Mouse (Mus musculus): ENCODE results near the gene Rhobtb1.

The Rhobtb1 gene

DNA sequence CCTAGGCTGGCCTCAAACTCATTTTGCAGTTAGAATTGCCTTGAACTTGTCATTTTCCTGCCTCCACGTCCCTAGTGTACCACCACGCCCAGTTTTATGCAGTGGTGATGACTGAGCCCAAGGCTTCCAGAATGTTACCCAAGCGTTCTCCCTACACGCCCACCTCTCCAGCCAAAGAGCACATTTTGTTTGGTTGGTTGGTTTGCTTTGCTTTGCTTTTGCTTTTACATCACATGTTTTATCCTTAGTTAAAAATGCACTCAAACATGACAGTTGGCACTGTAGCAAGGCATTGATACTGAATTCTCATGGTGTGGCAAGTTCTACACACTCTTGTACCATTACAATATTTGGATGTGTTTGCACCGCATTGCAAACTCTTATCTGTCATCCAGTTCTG lies 12.0 kb downstream of the Rhobtb1 start:
- no peak for DNase-seq (ENCODE audit: low spot score)

DNA sequence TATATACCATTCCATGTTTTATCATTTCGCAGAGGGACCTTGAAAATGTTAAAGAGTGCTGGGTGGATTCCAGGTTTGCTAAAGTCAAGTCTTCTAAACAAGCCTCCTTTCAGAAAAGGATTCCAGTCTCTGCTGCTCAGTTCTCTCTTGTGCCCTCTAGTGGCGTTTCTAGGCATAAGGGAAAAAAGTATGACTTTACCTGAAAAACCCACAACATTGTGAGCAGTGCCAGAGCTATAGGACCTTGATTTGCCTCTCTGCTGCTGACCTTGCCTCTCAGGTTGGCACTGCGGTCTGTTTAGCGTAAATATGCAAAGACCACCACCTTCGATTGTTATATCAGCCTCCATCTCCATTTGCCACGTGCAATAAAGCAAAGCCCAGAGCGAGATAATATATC lies 13.9 kb downstream of the Rhobtb1 start:
- DNase-seq (ENCODE audit: low spot score) = no peak

DNA sequence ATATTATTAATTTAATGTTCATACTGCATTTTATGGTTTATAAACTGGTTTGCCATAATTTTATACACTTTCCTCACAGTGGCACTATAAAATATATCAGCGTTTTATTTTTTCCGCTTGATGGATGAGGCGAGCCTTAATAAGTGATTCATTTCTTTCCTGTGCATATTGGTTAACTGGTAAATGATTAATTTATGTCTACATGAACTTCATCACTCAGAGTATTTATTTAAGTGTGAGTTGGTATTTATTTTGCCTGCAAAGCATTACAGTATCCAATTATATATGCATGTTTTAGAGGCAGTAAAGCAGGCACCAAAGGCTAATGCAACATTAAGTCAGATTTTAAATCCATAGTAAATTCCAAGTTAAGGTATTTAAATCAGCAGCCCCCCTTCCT lies 14.6 kb downstream of the Rhobtb1 start:
- no peak for DNase-seq (ENCODE audit: low spot score)

DNA sequence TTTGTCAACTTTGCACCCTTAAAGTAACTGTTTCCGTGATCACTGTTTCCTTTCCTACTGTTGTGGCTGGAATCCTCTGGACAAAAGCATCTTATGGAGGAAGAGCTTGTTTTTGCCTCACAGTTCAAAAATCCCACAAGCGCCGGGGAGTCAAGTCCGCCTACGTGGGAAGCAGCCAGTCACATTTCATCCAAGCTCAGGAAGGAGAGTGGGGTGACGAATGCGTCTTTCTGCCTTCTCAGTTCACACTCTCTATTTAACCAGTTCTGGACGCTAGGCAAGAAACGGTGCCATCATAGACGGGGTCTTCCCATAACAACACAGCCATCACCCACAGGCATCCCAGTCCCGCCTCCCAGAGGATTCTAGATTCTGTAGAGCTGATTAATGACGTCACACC lies 15.3 kb downstream of the Rhobtb1 start:
- DNase-seq (ENCODE audit: low spot score) = no peak

DNA sequence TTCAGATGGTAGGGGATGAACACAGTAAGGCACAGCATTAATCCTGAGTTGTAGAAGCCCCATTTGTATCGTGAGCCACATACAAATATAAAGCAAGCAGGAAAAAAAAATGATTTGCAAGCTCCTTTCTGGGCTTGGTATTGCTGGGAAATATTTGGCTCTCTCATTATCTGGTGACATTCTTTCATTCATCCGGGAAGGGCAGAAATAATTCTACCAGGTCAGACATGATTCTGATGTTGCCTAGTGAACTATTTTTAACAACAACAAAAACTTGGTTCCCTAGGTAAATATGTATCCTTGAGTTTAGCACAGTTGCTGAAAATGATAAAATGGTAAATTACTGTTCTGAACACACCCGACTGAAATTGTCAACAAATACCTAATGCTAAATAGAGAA lies 21.2 kb downstream of the Rhobtb1 start:
- DNase-seq (ENCODE audit: low spot score) = no peak

DNA sequence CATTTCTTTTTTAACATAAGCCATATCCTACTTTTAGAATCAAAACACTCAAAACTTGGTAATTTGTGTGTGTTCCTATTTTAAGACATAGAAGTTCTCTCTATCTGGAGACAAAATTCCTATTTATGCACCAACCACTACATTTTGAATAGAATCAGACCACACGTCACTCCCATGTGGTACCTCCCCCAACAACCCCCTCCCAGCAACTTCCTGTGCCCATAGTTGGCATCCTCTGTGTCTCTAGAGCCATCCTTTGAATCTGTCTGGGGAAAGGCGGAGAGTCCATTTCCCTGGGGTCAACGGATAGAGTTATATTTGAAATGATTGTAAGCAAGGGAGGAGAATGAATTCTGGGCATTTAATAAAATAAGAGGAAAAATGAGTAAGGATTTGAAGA lies 24.9 kb downstream of the Rhobtb1 start:
- DNase-seq (ENCODE audit: low spot score) = no peak

DNA sequence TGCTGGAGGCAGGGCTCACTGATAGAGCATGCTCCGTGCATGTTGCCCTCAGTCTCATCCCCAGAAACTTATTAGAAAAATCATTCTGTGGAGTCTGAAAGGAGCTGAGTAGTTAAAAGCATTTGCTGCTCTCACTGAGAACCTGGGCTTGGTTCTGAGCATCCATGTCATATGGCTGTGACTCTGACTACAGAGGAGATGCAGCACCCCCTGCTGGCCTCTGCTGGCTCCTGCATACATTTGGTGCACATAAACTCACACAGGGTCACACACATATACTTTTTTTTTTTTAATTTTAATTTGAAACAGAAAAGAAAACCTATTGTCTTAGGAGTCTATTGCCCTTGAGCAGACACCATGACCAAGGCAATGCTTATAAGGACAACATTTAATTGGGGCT lies 28.1 kb downstream of the Rhobtb1 start:
- no peak for DNase-seq (ENCODE audit: low spot score)

DNA sequence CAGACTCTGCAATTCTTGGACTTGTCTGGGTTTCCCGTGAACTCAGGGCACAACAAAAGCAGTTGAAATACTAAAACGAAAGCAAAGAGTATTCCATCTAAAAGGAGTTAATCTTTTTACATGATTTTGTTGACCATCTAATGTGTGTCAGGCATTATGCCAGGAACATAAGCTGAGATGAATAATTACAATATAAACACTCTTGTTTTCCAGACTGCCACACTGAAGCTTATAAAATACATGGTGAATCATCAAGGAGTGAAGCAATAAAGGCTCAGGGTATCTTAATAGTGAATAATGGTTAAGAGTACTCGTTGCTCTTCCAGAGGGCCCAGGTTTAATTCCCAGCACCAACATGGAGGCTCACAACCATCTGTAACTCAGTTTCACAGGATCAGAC lies 29.8 kb downstream of the Rhobtb1 start:
- DNase-seq (ENCODE audit: low spot score) = no peak

DNA sequence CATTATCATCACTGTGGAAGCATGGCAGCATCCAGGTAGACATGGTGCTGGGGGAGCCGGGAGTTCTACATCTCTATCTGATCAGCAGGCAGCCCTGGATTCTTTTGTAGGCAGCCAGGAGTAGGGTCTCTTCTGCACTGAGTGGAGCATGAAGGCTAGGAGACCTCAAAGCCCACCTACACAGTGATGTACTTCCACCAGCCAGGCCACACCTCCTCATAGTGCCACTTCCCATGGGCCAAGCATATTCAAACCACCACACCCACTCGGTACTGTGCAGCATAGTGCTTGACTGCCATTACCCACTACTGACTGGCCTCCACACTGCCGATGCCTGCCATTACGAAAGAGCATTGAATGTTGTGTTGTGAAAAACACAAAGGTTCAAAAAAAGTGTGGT lies 33.7 kb downstream of the Rhobtb1 start:
- DNase-seq (ENCODE audit: low spot score) = no peak

DNA sequence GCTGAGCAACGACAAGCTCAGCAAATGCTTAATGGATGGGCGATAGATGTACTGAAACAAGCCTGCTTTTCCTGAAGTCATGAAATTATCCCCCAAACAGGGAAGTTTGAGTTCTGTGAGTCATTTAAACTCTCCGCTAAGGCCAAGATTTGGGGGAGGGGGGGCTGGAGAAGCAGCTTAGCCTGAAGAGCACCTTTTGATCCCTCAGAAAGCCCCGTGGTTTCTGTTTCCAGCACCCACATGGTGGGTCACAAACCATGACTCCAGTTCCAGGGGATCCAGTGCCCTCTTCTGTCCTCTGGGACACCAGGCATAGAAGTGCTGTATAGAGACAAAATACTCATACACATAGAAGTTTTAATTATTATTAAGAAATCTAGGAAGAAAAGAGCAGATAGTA lies 34.2 kb downstream of the Rhobtb1 start:
- no peak for DNase-seq (ENCODE audit: low spot score)

DNA sequence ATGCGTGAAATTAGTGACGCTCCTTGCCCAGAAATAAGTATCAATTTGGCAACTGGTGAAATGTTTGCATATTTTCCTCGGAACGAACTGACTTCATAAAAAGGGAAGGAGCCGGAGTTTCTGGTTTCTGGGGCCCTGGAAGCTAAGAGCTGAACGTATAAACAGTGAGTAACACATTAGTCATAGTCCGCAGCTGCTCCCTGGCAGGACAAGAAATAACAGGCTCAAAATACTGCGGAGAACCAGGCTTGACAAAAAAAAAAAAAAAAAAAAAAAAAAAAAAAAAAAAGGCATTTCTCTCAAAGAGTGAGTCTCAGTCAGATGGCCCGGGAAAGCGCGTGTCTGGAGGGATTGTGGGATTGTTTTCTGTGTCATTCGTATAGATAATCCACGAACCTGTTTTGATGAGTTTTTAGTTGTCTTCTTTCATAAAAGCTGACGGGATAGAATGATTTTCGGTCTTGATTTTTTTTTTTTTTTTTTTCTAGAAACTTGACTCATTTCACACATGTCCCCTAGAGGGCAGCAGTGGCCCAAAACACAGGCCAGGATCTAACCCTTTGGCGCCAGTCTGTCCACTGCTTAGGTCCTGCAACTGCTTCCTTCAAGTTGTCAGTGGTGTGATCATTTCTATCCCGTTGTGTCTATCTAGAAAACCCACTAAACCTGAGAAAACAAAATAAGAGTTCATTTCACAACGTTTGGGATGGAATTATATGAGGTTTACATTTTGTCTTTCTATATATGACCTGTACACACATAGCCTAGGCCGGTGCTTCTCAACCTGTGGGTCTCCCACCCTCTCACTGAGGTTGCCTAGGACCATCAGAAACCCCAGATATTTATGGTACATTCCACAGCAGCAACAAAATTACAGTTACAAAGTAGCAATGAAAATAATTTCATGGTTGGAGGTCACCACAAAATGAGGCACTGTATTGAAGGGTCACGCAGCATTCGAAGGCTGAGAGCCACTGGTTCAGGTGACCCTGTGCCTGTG lies 35.0 kb downstream of the Rhobtb1 start:
- peak; percentile 72 for DNase-seq (ENCODE audit: low spot score)

DNA sequence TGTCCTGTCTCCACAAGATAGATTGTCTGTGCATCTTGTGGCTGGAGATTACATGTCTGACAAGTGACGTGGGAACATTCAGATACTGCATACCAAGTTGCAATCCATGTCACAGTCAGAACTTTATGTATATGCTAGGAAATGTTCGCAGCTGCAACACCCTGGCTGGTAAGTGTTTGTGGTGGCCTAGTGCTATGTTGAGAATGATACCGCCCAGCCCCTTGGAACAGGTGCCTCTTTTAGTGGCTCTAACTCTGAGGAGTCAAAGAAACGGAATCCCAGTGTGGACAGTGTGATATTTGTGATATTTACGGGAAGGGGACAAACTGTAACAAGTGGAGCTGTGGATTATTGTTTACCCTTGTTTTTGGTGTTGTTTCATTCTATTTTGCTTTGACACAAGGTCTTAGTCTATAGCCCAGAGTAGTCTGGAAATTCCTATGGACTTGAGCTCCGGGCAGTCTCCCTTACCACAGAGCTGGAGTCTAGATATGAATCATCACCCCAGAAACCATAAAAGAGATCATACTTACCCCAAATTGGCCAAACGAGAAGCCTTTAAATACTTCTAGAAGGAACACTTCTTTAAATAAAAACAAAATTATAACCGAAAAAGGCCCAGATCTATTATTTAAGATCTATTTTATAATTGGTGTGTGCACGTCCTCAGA lies 36.7 kb downstream of the Rhobtb1 start:
- no peak for DNase-seq (ENCODE audit: low spot score)

DNA sequence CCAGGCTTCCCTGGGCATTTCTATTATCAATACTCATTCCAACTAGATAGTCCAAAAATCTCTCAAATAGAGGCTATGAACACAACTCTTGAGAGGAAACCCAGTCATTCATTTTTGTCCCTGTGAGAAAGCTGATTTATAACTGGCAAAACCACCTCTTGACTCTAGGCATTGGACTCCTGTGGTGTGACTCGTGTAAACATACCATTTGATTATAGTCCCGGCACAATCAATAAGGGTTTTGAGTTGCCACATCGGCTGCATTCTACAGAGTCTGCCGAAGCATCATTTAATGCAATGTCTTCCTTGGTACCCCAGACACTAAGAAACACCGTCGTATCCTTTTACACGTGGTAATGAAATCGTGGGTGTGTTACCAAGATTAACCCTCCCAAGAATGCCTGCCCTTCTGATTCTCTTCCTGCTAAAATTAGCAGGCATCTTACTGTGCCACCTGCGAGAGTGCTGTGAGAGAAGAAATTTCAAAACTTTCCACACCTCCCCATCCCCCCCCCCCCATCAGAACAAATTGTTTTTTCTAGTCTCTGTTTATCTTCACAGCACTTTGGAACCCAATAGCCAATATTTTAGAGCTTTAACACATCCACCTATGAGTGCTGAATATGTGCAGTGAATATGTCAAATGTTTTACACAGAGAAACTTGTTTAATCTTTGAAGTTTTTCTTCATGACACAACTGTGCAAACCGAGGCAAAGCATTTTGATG lies 39.4 kb downstream of the Rhobtb1 start:
- no peak for DNase-seq (ENCODE audit: low spot score)

DNA sequence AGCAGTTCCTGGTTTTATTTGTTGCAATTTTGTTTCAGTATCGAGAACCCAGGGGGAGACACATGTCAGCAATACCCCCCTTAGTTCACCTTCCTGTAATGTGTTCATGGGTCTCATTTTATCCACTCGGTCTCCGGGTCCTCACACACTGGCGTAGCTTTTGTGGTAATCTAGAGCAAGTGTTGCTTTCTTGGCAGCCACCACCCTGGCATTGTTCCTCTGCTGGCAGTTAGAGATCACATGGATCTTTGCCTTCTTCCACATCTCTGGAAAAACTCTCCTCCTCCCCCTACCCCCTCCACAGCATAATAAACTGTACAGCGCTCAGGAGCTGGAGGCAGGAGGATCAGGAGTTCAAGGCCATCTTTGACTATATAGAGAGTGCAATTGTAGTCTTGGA lies 41.0 kb downstream of the Rhobtb1 start:
- DNase-seq (ENCODE audit: low spot score) = no peak

DNA sequence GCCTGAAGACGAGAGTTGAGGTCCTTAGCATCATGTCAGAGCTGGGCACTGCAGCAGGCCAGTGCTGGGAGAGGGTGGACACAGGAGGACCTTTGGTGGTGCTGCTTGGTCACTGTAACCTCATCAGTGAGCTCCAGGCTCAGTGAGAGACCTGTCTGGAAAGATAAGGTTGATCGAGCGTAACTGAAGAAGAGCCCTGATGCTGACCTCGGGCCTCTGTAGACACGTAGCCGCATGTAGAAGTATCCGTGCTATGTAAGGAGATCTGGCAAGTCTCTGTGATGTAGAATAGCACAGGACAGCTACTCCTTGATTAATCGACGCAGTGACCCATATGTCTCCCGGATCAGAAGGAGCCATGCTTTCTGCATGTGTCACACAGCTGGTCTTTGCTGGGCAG lies 42.5 kb downstream of the Rhobtb1 start:
- no peak for DNase-seq (ENCODE audit: low spot score)

DNA sequence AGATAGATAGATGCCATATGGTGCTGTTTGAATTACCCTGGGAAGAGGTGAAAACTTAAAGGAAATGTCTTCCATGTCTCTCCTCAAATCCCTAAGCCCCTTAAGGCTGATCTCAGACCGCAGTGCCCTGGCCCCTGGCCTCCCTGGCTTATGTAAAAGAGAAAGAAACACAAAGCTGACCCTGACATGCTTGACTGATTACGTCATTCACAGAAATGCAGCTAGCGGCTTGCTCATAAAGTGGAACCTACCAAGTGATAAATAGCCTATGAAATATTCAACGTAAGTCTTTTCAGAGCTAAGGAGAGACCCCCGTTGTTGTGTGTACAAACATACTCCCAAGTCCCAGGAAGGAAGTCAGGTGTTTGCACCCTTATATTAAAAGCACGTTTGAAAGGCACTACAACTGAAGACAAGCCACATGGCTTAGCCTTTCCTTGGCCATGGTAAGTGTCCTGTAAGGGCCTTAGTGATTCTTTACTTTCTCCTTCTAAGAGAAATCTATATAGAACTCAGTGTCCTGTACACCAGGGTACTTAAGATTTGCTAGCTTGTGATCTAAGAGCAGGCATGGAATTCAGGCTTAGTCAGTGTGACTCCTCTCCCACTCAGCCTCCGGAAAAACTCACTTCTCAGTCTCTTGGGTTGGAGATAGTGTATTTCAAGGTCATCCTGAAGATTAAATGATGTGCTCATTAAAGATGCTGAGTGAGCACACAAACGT lies 53.6 kb downstream of the Rhobtb1 start:
- no peak for DNase-seq (ENCODE audit: low spot score)

DNA sequence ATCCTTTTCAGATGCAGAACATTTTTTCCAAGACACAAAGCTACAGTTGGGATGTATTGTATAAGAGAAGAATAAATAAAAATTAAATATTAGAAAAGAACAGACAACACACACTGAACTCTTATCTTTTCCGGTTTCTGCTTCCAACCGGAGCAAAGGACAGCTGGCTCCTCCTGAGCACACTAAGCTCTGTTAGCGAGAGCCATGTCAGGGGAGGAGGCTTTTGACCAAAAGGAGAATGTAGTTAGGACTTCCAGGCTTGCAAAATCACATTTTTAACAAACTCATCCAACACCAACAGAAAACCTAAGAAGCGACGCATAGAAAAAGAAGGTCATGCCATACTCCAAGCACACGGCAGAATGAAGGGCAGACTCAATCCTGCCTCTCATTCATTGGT lies 54.8 kb downstream of the Rhobtb1 start:
- DNase-seq (ENCODE audit: low spot score) = no peak

DNA sequence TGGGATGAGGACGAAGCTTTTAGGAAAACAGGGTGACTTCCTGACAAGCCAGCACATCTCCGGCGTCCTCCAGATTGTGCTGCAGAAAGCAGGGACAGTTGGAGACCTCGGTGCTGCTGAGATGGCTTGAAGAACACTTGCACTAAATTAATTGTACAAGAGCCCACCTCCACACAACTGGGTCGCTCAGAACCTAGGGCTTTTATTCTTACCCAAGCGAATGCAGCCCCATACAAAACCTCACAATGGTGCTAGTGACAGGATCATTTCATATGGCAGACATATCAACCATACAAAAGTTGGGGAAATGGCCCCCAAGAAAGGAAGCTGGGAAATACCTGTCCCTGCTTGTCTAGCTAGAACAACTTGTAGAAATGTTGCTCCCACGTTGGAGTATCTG lies 56.2 kb downstream of the Rhobtb1 start:
- DNase-seq (ENCODE audit: low spot score) = no peak

DNA sequence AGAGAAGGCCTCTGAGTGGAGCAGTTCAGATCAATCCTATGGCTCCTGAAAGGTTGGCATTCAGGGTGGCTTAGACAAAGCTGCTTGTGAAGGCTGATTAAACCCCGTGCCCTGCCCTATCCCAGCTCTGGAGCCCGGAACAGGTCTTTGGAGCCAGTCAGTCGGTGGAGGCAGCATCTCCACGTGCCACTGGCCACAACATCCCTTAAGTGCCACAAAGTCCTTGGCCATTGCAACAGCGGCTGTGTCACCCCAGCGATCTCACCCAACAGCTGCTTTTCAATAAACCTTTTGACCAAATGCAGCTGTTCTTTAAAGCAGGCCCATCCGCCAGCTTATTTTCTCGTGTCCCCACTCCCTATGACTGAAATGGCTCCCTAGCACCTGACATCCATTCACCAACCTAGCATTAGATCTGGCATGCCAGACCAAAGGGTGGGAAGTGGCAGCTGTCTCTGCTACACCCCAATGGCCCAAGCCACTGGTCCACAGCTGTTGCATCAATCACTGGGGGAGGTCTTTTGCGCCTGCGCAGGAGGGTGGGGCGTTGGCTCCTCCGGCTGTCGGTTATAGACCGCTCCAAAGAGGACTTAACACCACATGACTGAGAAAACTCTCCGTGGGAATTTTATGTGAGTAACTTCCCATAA lies 56.9 kb downstream of the Rhobtb1 start:
- DNase-seq (ENCODE audit: low spot score) = no peak

DNA sequence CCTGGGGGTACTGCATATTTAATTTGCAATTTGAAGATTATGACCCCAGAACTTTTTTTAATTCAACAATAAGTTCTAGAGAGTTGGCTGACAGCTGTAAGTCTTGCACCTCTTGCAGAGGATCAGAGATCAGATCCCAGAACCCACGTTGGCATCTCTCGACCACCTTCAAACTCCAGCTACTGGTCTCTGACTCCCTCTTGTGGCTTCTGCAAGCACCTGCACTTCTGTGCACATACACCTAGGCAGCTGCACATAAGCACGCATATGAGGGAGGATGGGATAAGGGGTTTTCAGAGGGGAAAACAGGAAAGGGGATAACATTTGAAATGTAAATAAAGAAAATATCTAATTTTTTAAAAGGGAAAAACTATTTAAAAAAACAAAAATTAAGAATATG lies 57.5 kb downstream of the Rhobtb1 start:
- DNase-seq (ENCODE audit: low spot score) = no peak

DNA sequence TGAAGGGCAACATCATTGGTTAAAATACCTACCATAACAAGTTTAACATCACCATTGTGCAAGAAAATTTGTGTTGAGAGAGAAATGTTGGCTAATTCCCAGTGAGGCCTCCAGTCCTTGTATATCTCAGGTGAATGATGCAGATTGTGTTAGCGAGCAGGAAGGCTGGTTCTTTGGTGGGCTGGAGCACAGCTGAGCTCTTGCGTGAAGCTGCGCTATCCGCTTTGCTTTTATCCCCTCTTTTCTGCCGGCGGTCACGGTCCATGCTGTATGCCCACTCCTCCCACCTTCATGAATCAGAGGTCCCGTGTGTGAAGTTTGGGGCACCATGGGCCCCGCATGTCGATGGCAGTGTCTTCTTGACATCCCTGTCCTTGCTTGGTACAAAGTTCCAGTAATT lies 58.8 kb downstream of the Rhobtb1 start:
- no peak for DNase-seq (ENCODE audit: low spot score)

DNA sequence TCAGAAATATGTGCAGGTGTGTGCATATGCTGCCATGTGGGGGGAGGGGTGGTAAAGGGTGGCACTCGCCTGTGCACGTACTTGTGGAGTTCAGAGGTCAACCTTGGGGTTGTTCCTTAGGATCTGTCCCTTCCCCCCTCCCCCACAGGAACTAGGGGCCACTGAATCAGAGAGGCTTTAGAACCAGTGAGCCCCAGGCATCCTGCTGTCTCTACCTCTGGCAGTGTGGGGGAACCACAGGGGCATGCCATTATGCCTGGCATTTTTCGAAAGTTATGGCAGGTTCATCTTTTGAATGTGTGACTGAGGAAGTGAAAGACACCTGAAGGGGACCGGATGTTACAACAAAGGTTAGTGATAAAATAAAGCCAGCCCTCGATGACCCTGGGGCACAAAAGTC lies 59.4 kb downstream of the Rhobtb1 start:
- no peak for DNase-seq (ENCODE audit: low spot score)

Measured in ovary, adult 18-20 months (tissue).